Mouse (Mus musculus): Measurements from ENCODE around the gene AI467606.
"Not testable (repeated sequence)": the region's sequence is repeated elsewhere in the genome, so short reads cannot be mapped to it uniquely, and the experiment has no call there.

Gene AI467606

GRCm38 (mm10) chr7:127091114-127091896 lies at the start of gene AI467606:
Gene AI467606 (plus strand): TSS chr7:127091359.
- DNase-seq, result no peak

GRCm38 (mm10) chr7:127041851-127042672 lies 49.1 kb upstream of the AI467606 start, which contains the start of gene Kif22:
Gene Kif22 (minus strand): TSS chr7:127042471.
- DNase-seq, result peak; percentile 93

GRCm38 (mm10) chr7:127055026-127055585 lies 36.1 kb upstream of the AI467606 start:
- DNase-seq, result no peak

- DNase-seq, result no peak
Observed at GRCm38 (mm10) chr7:127065538-127065937, 25.6 kb upstream of the AI467606 start.

- DNase-seq, result no peak
Observed at GRCm38 (mm10) chr7:127066317-127066716, 24.8 kb upstream of the AI467606 start.

- DNase-seq, result no peak
Observed at GRCm38 (mm10) chr7:127070871-127071413, 20.2 kb upstream of the AI467606 start.

GRCm38 (mm10) chr7:127073221-127073620 lies 17.9 kb upstream of the AI467606 start:
- DNase-seq, result no peak

- DNase-seq, result no peak
Observed at GRCm38 (mm10) chr7:127076188-127076587, 15.0 kb upstream of the AI467606 start.

GRCm38 (mm10) chr7:127077692-127078091 lies 13.5 kb upstream of the AI467606 start:
- DNase-seq, result no peak

- DNase-seq, result no peak
Observed at GRCm38 (mm10) chr7:127080045-127080444, 11.1 kb upstream of the AI467606 start.

- DNase-seq, result no peak
Observed at GRCm38 (mm10) chr7:127082271-127082670, 8.9 kb upstream of the AI467606 start.

- no peak for DNase-seq
Observed at GRCm38 (mm10) chr7:127082995-127083394, 8.2 kb upstream of the AI467606 start.

GRCm38 (mm10) chr7:127083689-127084088 lies 7.5 kb upstream of the AI467606 start:
- no peak for DNase-seq

- no peak for DNase-seq
Observed at GRCm38 (mm10) chr7:127084794-127085193, 6.4 kb upstream of the AI467606 start.

GRCm38 (mm10) chr7:127085751-127086150 lies 5.4 kb upstream of the AI467606 start:
- not testable (repeated sequence) for DNase-seq

- not testable (repeated sequence) for DNase-seq
Observed at GRCm38 (mm10) chr7:127087278-127088010, 3.7 kb upstream of the AI467606 start, which contains the start of gene Zg16. Gene Zg16 (minus strand): TSS chr7:127087328.

- DNase-seq, result no peak
Observed at GRCm38 (mm10) chr7:127088083-127088482, 3.1 kb upstream of the AI467606 start.

GRCm38 (mm10) chr7:127088901-127089845 lies 2.0 kb upstream of the AI467606 start:
- peak; percentile 47 for DNase-seq

GRCm38 (mm10) chr7:127090154-127091113 lies 725 bp upstream of the AI467606 start:
- DNase-seq, result no peak

- DNase-seq, result no peak
Observed at GRCm38 (mm10) chr7:127093914-127094313, 2.8 kb downstream of the AI467606 start.

All from retina, postnatal 1 day (tissue).